Mouse (Mus musculus): Measurements from ENCODE around the gene Nfam1.

GRCm38 (mm10) chr15:82954034-82954433 is 79.1 kb downstream of the Nfam1 start:
- TF ChIP-seq CTCF (IDR thresholded peaks at IDR 0.05; ENCODE audit: low read depth), result no peak
- TF ChIP-seq EP300 (optimal IDR thresholded peaks at IDR 0.05), result no peak

All from stomach, postnatal 0 days (tissue).